Mouse (Mus musculus): ENCODE measurements around the gene Scn2a. TPM values are rescaled to one million over a fixed set of nuclear protein-coding genes. Genes with fewer than 3 reads are reported as not detected.
"Not testable (repeated sequence)": the region's sequence is repeated elsewhere in the genome, so short reads cannot be mapped to it uniquely, and the experiment has no call there.

Scn2a gene
- total RNA-seq, 2 experiments from 2014 or later: 0.21 to 0.41 TPM

DNA sequence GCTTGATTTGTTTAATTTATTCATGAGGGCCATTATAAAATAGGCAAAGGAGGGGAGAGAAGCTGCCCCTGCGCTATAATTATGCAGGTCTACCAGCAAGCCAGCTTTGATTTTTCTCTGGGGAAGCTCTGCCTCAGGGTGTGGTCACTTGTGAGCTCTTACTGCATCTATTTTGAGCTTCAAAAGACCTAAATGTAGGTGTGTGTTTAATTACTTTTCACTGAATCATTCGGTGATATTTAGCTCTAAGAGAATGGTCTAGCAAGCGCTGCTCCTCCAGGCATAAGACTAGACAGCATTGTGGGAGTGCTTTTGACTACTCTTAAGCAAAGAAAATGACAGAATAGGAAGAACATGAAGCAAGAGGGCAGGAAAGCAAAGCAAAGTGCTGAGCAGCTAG is 80.6 kb downstream of the Scn2a start:
- no peak for DNase-seq

DNA sequence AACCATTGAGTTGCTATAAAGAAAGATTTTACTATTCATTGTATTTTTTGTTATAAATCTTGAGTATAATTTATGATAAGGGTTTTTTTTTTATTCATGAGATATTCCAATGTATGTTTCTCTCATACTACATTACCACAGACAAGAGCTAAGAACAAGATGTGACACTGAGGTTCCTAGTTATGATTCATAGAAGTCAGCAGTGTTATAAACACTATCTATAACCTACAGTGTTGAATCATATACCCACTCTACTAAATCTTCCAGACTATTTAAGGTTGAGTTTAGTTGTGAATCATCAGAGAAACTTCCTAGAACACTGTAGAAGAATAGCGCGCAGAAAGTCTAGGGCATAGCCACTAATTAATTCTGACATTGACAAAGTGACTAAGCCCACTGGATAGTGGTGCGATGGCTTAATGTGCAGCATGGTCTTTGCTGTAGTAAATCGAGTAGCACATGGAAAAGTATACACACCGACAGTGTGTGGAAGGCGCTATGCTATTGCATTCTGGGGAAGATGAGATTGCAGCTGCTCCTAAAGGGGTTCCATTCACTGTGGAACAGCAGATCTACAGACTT is 101.7 kb downstream of the Scn2a start:
- DNase-seq: no peak

DNA sequence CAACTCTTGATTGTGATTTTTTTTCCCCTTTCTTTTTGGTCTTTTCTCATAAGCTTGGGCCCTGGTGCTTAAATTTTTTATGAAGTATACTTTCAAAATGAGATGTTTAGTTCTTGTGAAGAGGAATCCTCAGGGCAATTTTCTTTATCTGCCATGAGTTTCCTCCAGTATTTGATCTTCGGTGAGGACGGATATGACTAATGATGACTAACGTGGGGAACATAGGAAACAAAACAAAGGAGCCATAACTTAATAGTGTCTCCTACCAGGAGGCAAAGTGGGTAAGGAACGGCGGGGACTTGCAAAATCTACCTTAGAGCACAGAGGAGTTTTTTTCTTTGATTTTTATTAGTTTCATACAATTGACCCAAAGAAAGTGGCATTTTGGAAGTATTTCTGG is 124.8 kb downstream of the Scn2a start:
- DNase-seq: no peak

- DNase-seq: no peak
These were observed 161.9 kb downstream of the Scn2a start for GRCm38 (mm10) chr2:65782442-65782841.

DNA sequence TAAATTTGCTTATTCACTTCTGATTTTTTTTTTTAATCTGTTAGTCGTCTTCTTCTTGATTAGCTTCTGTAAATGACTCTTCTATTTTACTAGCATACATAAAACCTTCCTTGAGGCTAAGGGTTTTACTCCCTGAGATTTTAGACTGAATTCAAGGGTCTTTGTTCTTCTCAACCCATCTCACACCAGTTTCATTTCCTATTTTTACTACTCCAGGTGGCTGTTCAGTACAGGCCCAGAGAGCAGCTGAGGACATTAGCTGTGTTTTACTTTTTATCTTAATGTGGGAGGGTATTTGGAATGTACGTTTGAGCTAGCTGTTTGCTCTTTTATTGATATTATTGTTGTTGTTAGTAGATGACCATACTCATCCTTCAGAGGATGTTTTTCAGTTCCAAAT is 162.8 kb downstream of the Scn2a start:
- DNase-seq: no peak

DNA sequence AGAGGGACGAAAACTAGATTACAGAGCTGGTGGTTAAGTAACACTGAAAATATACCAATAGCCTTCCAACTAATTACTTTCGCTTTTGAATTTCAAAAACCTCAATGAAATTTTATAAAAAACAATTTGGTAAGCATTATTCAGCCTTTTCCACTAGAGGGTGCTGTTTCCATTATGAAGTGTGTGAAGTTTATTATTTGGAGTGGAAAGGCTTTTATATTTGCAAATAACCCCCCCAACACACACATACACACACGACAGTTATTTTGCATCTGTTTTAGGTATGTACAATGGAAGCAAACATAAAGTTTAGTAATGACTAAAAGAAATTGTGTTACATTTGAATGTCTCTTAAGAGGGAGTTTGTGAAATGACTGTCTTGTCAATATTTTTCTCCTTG is 171.9 kb downstream of the Scn2a start:
- DNase-seq: no peak

- DNase-seq: no peak
These were observed 173.0 kb downstream of the Scn2a start for GRCm38 (mm10) chr2:65793593-65793992.

GRCm38 (mm10) chr2:65801054-65801709 is 180.6 kb downstream of the Scn2a start:
- DNase-seq: no peak

DNA sequence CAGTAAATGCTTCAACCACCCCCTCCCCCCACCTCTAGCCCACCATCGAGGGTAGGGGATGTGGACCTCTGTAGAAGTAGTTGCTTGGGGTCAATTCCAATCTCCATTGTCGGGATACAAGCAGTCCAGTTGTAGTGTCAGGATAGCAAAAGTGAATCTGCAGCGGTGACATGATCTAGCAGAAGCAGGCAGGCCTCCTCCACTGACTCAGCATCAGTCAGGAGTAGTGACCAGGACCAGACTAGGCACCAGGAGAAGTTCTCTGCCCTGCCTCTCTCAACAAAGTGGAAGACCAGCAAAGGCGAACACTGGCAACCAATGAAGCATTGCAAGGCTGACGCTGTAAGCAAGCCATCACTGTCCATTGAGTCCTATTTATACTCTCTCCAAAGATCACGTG is 186.0 kb downstream of the Scn2a start:
- DNase-seq: no peak

DNA sequence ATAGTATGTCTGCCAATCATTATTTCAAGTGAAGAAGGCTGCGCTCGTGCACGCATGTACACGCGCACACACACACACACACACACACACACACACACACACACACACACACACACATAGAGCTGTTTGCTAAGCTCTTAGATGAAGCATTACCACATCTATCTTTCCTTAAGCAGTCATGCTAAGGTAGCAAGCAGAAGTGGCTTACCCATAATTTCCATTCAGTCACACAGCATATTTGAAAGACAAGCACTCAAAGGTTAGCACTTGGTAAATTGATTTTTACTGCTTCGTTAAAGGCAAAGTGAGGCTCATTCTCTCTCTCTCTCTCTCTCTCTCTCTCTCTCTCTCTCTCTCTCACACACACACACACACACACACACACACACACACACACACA is 190.6 kb downstream of the Scn2a start:
- not testable (repeated sequence) for DNase-seq

Other genes starting within 250 kb of the Scn2a start
- under 1 TPM; 0.50 to 0.81 TPM for gene Scn3a, start 53.1 kb upstream of the Scn2a start, total RNA-seq (2021)
- gene Csrnp3, start 225.0 kb downstream of the Scn2a start, total RNA-seq (2021): 1 to 10 TPM in 1 of 2 experiments, under 1 TPM in 1; 0.71 to 1.1 TPM

Measured in heart, postnatal 4 days (tissue).